Mouse (Mus musculus) bone marrow, adult 2 months (tissue): ENCODE results near the gene Ccr1.

Experiments
- CTCF ChIP-seq: fragments of 200-500 bp; IDR thresholded peaks from 2 replicates; pipeline ENCODE4 v1.5.1; 2011; ENCODE audit warnings: low read length, control low read depth; ENCODE audit not compliant: control insufficient read depth, insufficient read depth
- POLR2A ChIP-seq: fragments of 200-500 bp; IDR thresholded peaks from 2 replicates; pipeline ENCODE4 v1.6.1; 2011; ENCODE audit warnings: low read depth, mild to moderate bottlenecking, control low read depth, low read length, borderline replicate concordance; ENCODE audit not compliant: control insufficient read depth

- TF ChIP-seq CTCF: peak; percentile 48; the same call in 1 of the 2 replicates
- 0 out of 2 replicates have a peak, but pooled peaks have one; percentile 22 for TF ChIP-seq POLR2A
Observed at GRCm38 (mm10) chr9:123928759-123929246, 39.7 kb downstream of the Ccr1 start.
